Comparison of ENCODE assay signal across 29 mouse cellular contexts in the genomic region with DNA sequence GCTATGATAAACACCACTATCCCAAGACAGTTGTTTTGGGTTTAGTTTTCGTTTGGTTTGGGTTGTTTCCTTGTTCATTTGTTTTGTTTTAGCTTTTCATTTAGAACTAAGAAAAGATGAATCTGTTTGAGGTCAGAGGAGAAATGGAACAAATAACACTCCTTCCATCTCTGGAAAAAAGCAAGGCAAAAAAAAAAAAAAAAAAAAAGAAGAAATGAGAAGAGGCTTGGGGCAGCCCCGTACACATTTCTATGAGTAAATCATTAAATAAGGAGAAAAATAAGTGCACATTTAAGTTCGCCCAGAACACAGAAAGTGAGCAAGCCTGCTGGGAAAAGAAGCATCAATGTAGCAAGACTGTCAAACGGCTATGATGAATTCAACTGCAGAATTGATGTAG.
"Had no signal": no experiment of that assay in that cellular context is flagged by ENCODE, and none has a peak within 500 bp of the region (broad histone marks: within the 10 kb centered on the region; RNA-seq: fewer than 3 reads in every experiment).

No protein-coding gene starts in this region.

- H3K4me2 ChIP-seq: limb, embryonic 12.5 days; limb, embryonic 13.5 days; limb, embryonic 15.5 days; liver, embryonic 11.5 days; liver, embryonic 12.5 days; liver, embryonic 13.5 days; liver, embryonic 15.5 days; lung, embryonic 14.5 days; lung, embryonic 15.5 days; midbrain, embryonic 11.5 days; midbrain, embryonic 12.5 days; midbrain, embryonic 13.5 days; midbrain, embryonic 15.5 days had no signal

- H3K4me1 ChIP-seq: limb, embryonic 10.5 days; limb, embryonic 12.5 days; limb, embryonic 13.5 days; limb, embryonic 15.5 days; liver, embryonic 12.5 days; liver, embryonic 13.5 days; liver, embryonic 15.5 days; lung, embryonic 15.5 days; megakaryocyte, embryonic 14.5 days; midbrain, embryonic 10.5 days; midbrain, embryonic 12.5 days; midbrain, embryonic 15.5 days had no signal

- DNase-seq: left cerebral cortex, postnatal 4 days; liver; liver, embryonic 13.5 days; liver, postnatal 0 days; lung, adult 18-20 months; lung, adult 2 months; lung, embryonic 14.5 days; lung, postnatal 10 days; lung, postnatal 14 days; lung, postnatal 36 days; lung, postnatal 4 days; midbrain, embryonic 14.5 days had no signal

- H3K27me3 ChIP-seq: limb, embryonic 12.5 days; limb, embryonic 13.5 days; limb, embryonic 15.5 days; liver, embryonic 12.5 days; liver, embryonic 13.5 days; liver, embryonic 15.5 days; lung, embryonic 15.5 days; megakaryocyte, embryonic 14.5 days; midbrain, embryonic 12.5 days; midbrain, embryonic 13.5 days; midbrain, embryonic 15.5 days had no signal

- H3K36me3 ChIP-seq: limb, embryonic 10.5 days; limb, embryonic 12.5 days; limb, embryonic 13.5 days; limb, embryonic 15.5 days; liver, embryonic 12.5 days; liver, embryonic 13.5 days; liver, embryonic 15.5 days; lung, embryonic 15.5 days; midbrain, embryonic 15.5 days had no signal

- H3K27ac ChIP-seq: limb, embryonic 10.5 days; limb, embryonic 12.5 days; limb, embryonic 13.5 days; limb, embryonic 15.5 days; liver, embryonic 12.5 days; liver, embryonic 13.5 days; liver, embryonic 14.5 days; liver, embryonic 15.5 days; lung, embryonic 15.5 days; macrophage; midbrain, embryonic 10.5 days; midbrain, embryonic 12.5 days; midbrain, embryonic 13.5 days; midbrain, embryonic 15.5 days had no signal

- H3K4me3 ChIP-seq: limb, embryonic 10.5 days; limb, embryonic 12.5 days; limb, embryonic 13.5 days; limb, embryonic 15.5 days; liver, embryonic 12.5 days; liver, embryonic 13.5 days; liver, embryonic 15.5 days; lung, embryonic 15.5 days; megakaryocyte, embryonic 14.5 days; midbrain, embryonic 10.5 days; midbrain, embryonic 12.5 days; midbrain, embryonic 13.5 days; midbrain, embryonic 15.5 days; myocyte had no signal

- H3K9ac ChIP-seq: limb, embryonic 12.5 days; limb, embryonic 13.5 days; limb, embryonic 15.5 days; liver, embryonic 12.5 days; liver, embryonic 13.5 days; liver, embryonic 14.5 days; liver, embryonic 15.5 days; liver, postnatal 0 days; lung, embryonic 14.5 days; lung, embryonic 15.5 days; midbrain, embryonic 12.5 days; midbrain, embryonic 13.5 days; midbrain, embryonic 15.5 days had no signal

- H3K9me3 ChIP-seq: limb, embryonic 10.5 days; limb, embryonic 12.5 days; limb, embryonic 13.5 days; limb, embryonic 15.5 days; liver, embryonic 12.5 days; liver, embryonic 13.5 days; liver, embryonic 15.5 days; lung, embryonic 15.5 days; megakaryocyte, embryonic 14.5 days; midbrain, embryonic 10.5 days; midbrain, embryonic 12.5 days; midbrain, embryonic 13.5 days; midbrain, embryonic 15.5 days had no signal
